Mouse (Mus musculus): ENCODE data around the gene Rab31. TPM values are rescaled to one million over a fixed set of nuclear protein-coding genes. Genes with fewer than 3 reads are reported as not detected.

The Rab31 gene
- polyA plus RNA-seq, 2 experiments = 2.7 to 5.0 TPM

GRCm38 (mm10) chr17:65647961-65648360 is 124.6 kb downstream of the Rab31 start:
- Histone ChIP-seq H3K4me1 (replicated peaks; ENCODE audit: control insufficient read depth in 2 of 2, insufficient read depth in 2 of 2, low read length in 1 of 2) (no peaks in the 10 kb centered on the region; a peak in 1 of 4 replicates), H3K27me3 (ENCODE audit: control insufficient read depth, insufficient read depth, low read length) (no peaks in the 10 kb centered on the region), H3K4me3 (ENCODE audit: insufficient read depth in 1 of 2, low read depth in 2 of 2, low read length in 2 of 2) (no peak overlapping the region), H3K4me2 (ENCODE audit: low read depth) (no peak overlapping the region), H3K36me3 (replicated peaks; ENCODE audit: control insufficient read depth, insufficient read depth, low read depth) (no peaks in the 10 kb centered on the region), H3K9me3 (ENCODE audit: control insufficient read depth, low read length) (no peaks in the 10 kb centered on the region), H3K9ac (replicated peaks) (no peak overlapping the region), H3K27ac (no peak overlapping the region)
- WGBS (ENCODE audit: insufficient replicate concordance) = 36% methylated on average over 5 of the region's 5 CpGs
- TF ChIP-seq CTCF (IDR thresholded peaks at IDR 0.05; ENCODE audit: low read depth) (no peak), EP300 (IDR thresholded peaks at IDR 0.05; ENCODE audit: low read depth) (no peak)
- ATAC-seq (ENCODE audit: insufficient read depth) (no peak), DNase-seq (ENCODE audit: low read depth in 3 of 3, low spot score in 3 of 3) (no peak)

DNA sequence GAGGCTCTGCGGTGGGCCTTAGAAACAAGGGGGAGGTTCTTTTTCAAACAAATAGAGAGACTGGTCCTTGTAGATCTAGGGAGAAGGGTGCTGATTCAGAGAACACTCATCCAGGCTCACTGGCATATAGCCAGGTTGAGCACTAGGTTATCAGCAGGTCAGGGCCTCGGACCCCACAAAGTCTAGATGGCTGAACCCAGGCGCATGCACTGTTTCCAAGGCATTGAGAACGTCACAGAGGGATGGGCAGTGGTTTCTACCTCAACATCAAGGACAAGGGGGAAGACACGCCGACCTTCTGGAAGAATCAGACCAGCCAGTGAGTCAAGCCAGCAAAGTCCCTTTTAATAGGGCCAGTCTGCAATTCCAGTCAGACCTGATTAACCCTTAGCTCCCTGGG is 125.3 kb downstream of the Rab31 start:
- Histone ChIP-seq H3K27ac (no peak overlapping the region), H3K36me3 (replicated peaks; ENCODE audit: control insufficient read depth, insufficient read depth, low read depth) (no peaks in the 10 kb centered on the region), H3K27me3 (ENCODE audit: control insufficient read depth, insufficient read depth, low read length) (no peaks in the 10 kb centered on the region), H3K9ac (replicated peaks) (no peak overlapping the region), H3K4me1 (replicated peaks; ENCODE audit: control insufficient read depth in 2 of 2, insufficient read depth in 2 of 2, low read length in 1 of 2) (no peaks in the 10 kb centered on the region; a peak in 1 of 4 replicates), H3K4me3 (ENCODE audit: insufficient read depth in 1 of 2, low read depth in 2 of 2, low read length in 2 of 2) (no peak overlapping the region), H3K4me2 (ENCODE audit: low read depth) (no peak overlapping the region), H3K9me3 (ENCODE audit: control insufficient read depth, low read length) (no peaks in the 10 kb centered on the region)
- ATAC-seq (ENCODE audit: insufficient read depth) = no peak
- no peak for TF ChIP-seq CTCF (IDR thresholded peaks at IDR 0.05; ENCODE audit: low read depth)
- TF ChIP-seq EP300 (IDR thresholded peaks at IDR 0.05; ENCODE audit: low read depth) = no peak
- 68% methylated on average over 6 of the region's 6 CpGs for WGBS (ENCODE audit: insufficient replicate concordance)
- DNase-seq (ENCODE audit: low read depth in 3 of 3, low spot score in 3 of 3) = no peak

- H3K9ac ChIP-seq (replicated peaks) = no peak overlapping the region
- no peaks in the 10 kb centered on the region for H3K9me3 ChIP-seq (ENCODE audit: control insufficient read depth, low read length)
- DNase-seq (ENCODE audit: low read depth in 3 of 3, low spot score in 3 of 3) = no peak
- no peak overlapping the region for H3K4me3 ChIP-seq (ENCODE audit: insufficient read depth in 1 of 2, low read depth in 2 of 2, low read length in 2 of 2)
- no peak for ATAC-seq (ENCODE audit: insufficient read depth)
- H3K4me1 ChIP-seq (replicated peaks; ENCODE audit: control insufficient read depth in 2 of 2, insufficient read depth in 2 of 2, low read length in 1 of 2) = no peaks in the 10 kb centered on the region; a peak in 1 of 4 replicates
- H3K27me3 ChIP-seq (ENCODE audit: control insufficient read depth, insufficient read depth, low read length) = no peaks in the 10 kb centered on the region
- WGBS (ENCODE audit: insufficient replicate concordance) = 56% methylated on average over 5 of the region's 5 CpGs
- H3K4me2 ChIP-seq (ENCODE audit: low read depth) = no peak overlapping the region
- no peak overlapping the region for H3K27ac ChIP-seq
- no peaks in the 10 kb centered on the region for H3K36me3 ChIP-seq (replicated peaks; ENCODE audit: control insufficient read depth, insufficient read depth, low read depth)
- TF ChIP-seq CTCF (IDR thresholded peaks at IDR 0.05; ENCODE audit: low read depth) (no peak), EP300 (IDR thresholded peaks at IDR 0.05; ENCODE audit: low read depth) (no peak)
Observed at GRCm38 (mm10) chr17:65643579-65643978, 129.0 kb downstream of the Rab31 start.

DNA sequence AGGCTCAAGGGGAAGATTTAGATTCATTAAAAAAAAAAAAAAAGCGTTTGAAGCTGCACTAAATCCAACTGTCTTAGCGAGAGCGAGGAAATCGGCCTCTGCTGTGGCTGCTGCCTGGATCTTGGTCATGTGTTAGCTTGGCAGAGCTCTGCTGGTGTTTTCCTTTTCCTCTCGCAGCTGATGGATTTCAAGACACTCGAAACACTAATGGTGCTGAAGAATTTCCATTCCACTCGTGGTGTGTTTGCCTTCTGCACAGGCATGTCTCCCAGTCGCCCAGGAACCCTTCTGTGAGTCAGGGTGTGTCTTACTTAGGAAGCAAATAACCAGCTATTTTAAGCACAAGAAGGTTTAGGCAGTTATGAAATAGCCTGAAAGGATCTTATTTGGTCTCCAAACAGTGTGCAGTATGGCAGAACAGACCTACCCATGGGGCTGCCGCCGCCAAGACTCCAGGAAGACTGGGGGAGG is 129.5 kb downstream of the Rab31 start:
- TF ChIP-seq EP300 (IDR thresholded peaks at IDR 0.05; ENCODE audit: low read depth) (no peak), CTCF (IDR thresholded peaks at IDR 0.05; ENCODE audit: low read depth) (no peak)
- Histone ChIP-seq H3K4me2 (ENCODE audit: low read depth) (no peak overlapping the region), H3K27me3 (ENCODE audit: control insufficient read depth, insufficient read depth, low read length) (no peaks in the 10 kb centered on the region), H3K36me3 (replicated peaks; ENCODE audit: control insufficient read depth, insufficient read depth, low read depth) (no peaks in the 10 kb centered on the region), H3K27ac (no peak overlapping the region), H3K4me3 (ENCODE audit: insufficient read depth in 1 of 2, low read depth in 2 of 2, low read length in 2 of 2) (no peak overlapping the region), H3K4me1 (replicated peaks; ENCODE audit: control insufficient read depth in 2 of 2, insufficient read depth in 2 of 2, low read length in 1 of 2) (no peaks in the 10 kb centered on the region; a peak in 1 of 4 replicates), H3K9me3 (ENCODE audit: control insufficient read depth, low read length) (no peaks in the 10 kb centered on the region), H3K9ac (replicated peaks) (no peak overlapping the region)
- ATAC-seq (ENCODE audit: insufficient read depth) (no peak), DNase-seq (ENCODE audit: low read depth in 3 of 3, low spot score in 3 of 3) (no peak)
- 52% methylated on average over 10 of the region's 10 CpGs for WGBS (ENCODE audit: insufficient replicate concordance)

GRCm38 (mm10) chr17:65642578-65642991 is 130.0 kb downstream of the Rab31 start:
- no peaks in the 10 kb centered on the region for H3K27me3 ChIP-seq (ENCODE audit: control insufficient read depth, insufficient read depth, low read length)
- ATAC-seq (ENCODE audit: insufficient read depth) = no peak
- TF ChIP-seq EP300 (IDR thresholded peaks at IDR 0.05; ENCODE audit: low read depth) = no peak
- TF ChIP-seq CTCF (IDR thresholded peaks at IDR 0.05; ENCODE audit: low read depth) = no peak
- H3K4me2 ChIP-seq (ENCODE audit: low read depth) = no peak overlapping the region
- 69% methylated on average over 5 of the region's 5 CpGs for WGBS (ENCODE audit: insufficient replicate concordance)
- H3K9me3 ChIP-seq (ENCODE audit: control insufficient read depth, low read length) = no peaks in the 10 kb centered on the region
- no peak for DNase-seq (ENCODE audit: low read depth in 3 of 3, low spot score in 3 of 3)
- no peak overlapping the region for H3K9ac ChIP-seq (replicated peaks)
- H3K4me3 ChIP-seq (ENCODE audit: insufficient read depth in 1 of 2, low read depth in 2 of 2, low read length in 2 of 2) = no peak overlapping the region
- H3K27ac ChIP-seq = no peak overlapping the region
- H3K4me1 ChIP-seq (replicated peaks; ENCODE audit: control insufficient read depth in 2 of 2, insufficient read depth in 2 of 2, low read length in 1 of 2) = no peaks in the 10 kb centered on the region; a peak in 1 of 4 replicates
- no peaks in the 10 kb centered on the region for H3K36me3 ChIP-seq (replicated peaks; ENCODE audit: control insufficient read depth, insufficient read depth, low read depth)
